Mouse (Mus musculus): ENCODE results near the gene Tsc22d1. TPM values are rescaled to one million over a fixed set of nuclear protein-coding genes. Genes with fewer than 3 reads are reported as not detected.

Tsc22d1 gene
- total RNA-seq, 2 experiments from 2014 or later: 14.4 to 18.6 TPM

- no peak for ATAC-seq (replicated peaks; ENCODE audit: low FRiP score, poor library complexity, severe bottlenecking)
Measured at GRCm38 (mm10) chr14:76540005-76540670, 125.4 kb downstream of the Tsc22d1 start.

- ATAC-seq (replicated peaks; ENCODE audit: low FRiP score, poor library complexity, severe bottlenecking): no peak
Measured at GRCm38 (mm10) chr14:76541341-76541740, 126.6 kb downstream of the Tsc22d1 start.

DNA sequence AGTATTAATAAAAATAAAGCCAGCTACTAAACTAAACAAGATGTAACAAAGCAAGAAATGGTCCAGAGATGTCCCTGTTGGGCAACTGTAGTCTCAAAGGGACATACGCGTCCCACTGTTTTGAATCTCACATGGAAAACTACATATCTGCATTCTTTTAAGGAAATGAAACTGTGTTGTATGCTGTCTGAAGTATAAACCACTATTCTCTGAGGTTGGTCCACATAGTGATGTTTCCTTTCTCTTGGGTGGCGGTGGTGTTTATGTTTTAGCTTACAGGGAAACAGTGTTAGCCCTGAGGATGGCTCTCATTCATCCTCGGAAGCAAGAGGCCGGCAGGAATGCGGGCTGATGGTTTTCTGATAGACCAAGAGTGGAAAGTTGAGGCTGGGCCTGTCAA, 129.4 kb downstream of the Tsc22d1 start:
- no peak for ATAC-seq (replicated peaks; ENCODE audit: low FRiP score, poor library complexity, severe bottlenecking)

DNA sequence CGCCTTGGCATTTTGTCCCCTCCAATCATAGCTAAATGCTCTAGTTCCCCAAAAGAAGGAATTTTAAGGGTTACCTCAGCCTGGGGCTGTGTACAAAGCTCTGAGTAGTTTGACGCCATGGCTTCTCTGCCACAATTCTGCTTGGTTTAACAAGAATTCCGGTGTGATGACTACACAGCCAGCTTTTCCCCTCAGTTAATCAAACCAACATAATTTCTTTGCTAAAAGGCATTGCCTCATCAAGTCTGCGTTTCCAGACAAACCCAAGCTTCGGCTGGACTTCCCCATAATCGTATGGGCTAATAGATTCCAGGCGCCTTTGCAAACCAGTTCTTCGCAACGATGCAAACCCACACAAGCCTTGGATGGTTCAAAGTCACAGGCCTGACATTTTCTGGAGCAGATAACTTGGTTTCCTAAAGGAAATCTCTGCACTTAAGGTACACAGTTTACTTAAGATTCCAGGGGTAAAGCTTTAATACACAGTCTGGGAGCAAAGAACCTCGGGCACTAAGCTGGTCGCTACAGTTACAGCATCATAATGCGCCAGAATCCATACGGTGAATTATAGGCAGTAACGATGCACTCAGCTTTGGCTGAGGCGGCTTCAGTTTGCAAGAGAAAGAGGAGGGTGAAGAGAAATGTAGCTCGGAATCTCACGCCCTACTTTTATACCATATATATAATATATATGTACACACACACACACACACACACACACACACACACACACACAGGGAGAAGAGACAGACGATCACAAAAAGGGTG, 140.7 kb downstream of the Tsc22d1 start:
- ATAC-seq (replicated peaks; ENCODE audit: low FRiP score, poor library complexity, severe bottlenecking): no peak

DNA sequence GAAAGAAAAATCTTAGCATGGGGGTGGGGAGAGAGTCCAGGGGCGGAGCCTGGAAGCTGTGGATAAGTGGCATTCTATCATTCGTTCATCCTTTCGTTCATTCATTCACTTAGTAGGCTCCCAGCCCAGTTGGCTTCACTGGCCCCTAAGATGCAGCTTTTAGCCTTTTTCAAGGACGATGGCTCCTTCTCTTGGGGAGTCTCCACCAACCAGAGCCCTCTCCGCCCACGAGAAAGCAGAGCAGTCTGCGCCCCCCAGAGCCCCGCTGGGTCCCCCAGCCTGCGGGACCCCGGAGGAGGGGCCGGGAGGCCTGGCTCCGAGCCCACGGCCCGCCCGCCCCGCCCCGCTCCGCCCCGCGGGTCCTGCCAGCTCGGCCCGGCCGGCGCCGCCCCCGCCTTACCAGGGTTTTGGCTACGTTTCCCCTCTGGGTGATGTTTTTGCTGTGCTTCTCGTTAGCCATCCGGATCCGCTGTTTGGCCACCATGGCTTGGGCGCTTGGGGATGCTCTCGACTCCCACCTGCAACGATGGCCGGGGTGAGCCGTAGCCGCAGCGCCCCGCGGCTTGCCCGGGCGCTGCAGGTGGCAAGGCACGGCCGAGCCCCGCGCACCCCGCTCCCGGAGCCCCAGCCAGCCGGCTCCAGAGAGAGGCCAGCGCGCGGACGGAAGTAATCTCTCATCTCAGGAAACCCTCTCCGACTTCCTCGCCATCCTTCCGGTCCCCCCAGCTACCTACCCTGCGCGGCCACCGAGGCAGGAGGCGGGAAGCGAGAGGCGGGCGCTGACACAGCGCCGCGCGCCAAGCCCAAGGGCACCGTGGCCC, 141.5 kb downstream of the Tsc22d1 start:
- ATAC-seq (replicated peaks; ENCODE audit: low FRiP score, poor library complexity, severe bottlenecking): no peak

DNA sequence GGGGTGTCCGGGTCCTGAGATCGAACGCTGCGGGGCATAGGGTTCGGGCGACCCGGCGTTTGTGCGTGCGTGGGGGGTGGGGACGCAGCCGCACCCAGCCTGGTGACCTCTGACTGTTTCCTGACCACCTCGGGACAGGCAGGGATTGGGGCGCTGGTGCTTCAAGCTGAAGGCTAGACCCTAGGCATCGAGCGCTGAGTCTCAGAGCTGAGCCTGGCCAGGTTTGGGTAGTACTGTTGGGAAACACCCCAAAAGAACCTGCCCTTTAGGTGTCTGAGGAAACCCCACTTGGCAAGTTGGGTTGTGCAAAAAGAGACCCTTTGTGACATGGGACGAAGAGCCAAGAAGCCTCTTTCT, 142.1 kb downstream of the Tsc22d1 start, which contains the start of gene Serp2:
Gene Serp2 (minus strand): TSS at position 38 of the 357 bp plus-strand sequence.
- ATAC-seq (replicated peaks; ENCODE audit: low FRiP score, poor library complexity, severe bottlenecking): no peak

Other genes starting within 250 kb of the Tsc22d1 start
- not detected in 2 replicates for gene Serp2, start 141.9 kb downstream of the Tsc22d1 start, total RNA-seq (2015; ENCODE audit: low replicate concordance)
- gene Serp2, start 141.9 kb downstream of the Tsc22d1 start, total RNA-seq (2017; ENCODE audit: low replicate concordance): not detected in 2 replicates

All from erythroblast, adult 5-6 weeks (primary cell).